Mouse (Mus musculus) lung, postnatal 0 days (tissue): Measurements from ENCODE around the gene Rtca.

ENCODE experiments used
- CTCF ChIP-seq: IDR thresholded peaks from 2 replicates; pipeline ENCODE4 v1.5.1; 2016; ENCODE audit warnings: antibody characterized with exemption, mild to moderate bottlenecking
- EP300 ChIP-seq: IDR thresholded peaks from 2 replicates; pipeline ENCODE4 v1.6.1; 2016; ENCODE audit warnings: antibody characterized with exemption, mild to moderate bottlenecking, control low read depth

DNA sequence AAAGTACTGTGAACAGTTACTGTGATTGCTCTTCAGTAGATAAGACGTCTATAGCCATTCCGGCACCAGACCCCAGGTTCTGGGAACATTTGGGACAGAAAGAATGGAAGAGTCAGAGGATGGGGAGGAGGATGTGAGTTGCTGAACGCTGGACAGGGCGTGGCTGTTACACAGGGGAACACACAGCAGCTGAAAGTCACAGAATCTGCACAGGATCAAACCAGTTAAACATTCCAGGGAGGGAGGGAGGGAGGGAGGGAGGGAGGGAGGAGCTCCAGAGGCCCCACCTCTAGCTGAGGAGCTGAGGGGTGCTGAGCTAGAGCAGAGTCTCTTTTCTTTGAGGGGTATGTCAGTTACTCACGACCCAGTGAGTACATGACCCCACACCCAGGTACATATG is 27.1 kb downstream of the Rtca start:
- TF ChIP-seq EP300 (no peak), CTCF (no peak)
